Mouse (Mus musculus) kidney, adult 2 months (tissue): ENCODE data around the gene Cpsf4. TPM values are rescaled to one million over a fixed set of nuclear protein-coding genes. Genes with fewer than 3 reads are reported as not detected.
A peak's percentile ranks its signal among the peaks of the same experiment; 100 is the strongest.
"Not testable (repeated sequence)": the region's sequence is repeated elsewhere in the genome, so short reads cannot be mapped to it uniquely, and the experiment has no call there.

Source experiments
- DNase-seq: peaks from one replicate; pipeline ENCODE4 v3.0.0; 2021
- H3K27ac ChIP-seq: fragments of 200-500 bp; 2 replicates; pipeline ENCODE4 v1.5.1; 2012; ENCODE audit warnings: low read depth, low read length, control low read depth, inconsistent platforms; ENCODE audit not compliant: insufficient read depth
- H3K27me3 ChIP-seq: fragments of 200-500 bp; replicated peaks from 2 replicates; pipeline ENCODE4 v1.6.1; 2012; ENCODE audit warnings: mild to moderate bottlenecking, moderate library complexity, low read length, inconsistent platforms; ENCODE audit not compliant: control insufficient read depth, insufficient read depth
- H3K36me3 ChIP-seq: fragments of 200-500 bp; 2 replicates; pipeline ENCODE4 v1.6.1; 2012; ENCODE audit warnings: mild to moderate bottlenecking, moderate library complexity, low read length, inconsistent platforms; ENCODE audit not compliant: control insufficient read depth, insufficient read depth
- H3K4me1 ChIP-seq: fragments of 200-500 bp; 2 replicates; pipeline ENCODE4 v1.6.1; 2011; ENCODE audit warnings: low read length; ENCODE audit not compliant: control insufficient read depth, insufficient read depth
- H3K4me3 ChIP-seq: fragments of 200-500 bp; 2 replicates; pipeline ENCODE4 v1.5.1; 2011; ENCODE audit warnings: mild to moderate bottlenecking, low read depth, low read length, control low read depth; ENCODE audit not compliant: insufficient read depth
- CTCF ChIP-seq: fragments of 200-500 bp; conservative IDR thresholded peaks from 2 replicates; pipeline ENCODE4 v1.5.1; 2011; ENCODE audit warnings: low read depth, mild to moderate bottlenecking, control low read depth, low read length, moderate library complexity, mixed read lengths; ENCODE audit not compliant: insufficient read depth, insufficient read length
- POLR2A ChIP-seq: fragments of 200-500 bp; IDR thresholded peaks from one replicate; pipeline ENCODE4 v1.6.1; 2011; ENCODE audit warnings: low read depth, low read length, control low read depth
- WGBS: fragments of 180-500 bp; shearing (Covaris S2); methylation state at CpG from one replicate; pipeline ENCODE4 v1.1.7; 2018; 5-methylcytosine and 5-hydroxymethylcytosine counted together
- polyA plus RNA-seq: library from polyadenylated mRNA; depleted of rRNA; stranded (reverse); fragments of >200 nt; gene quantifications from 2 replicates; pipeline ENCODE4 v1.2.3, GENCODE M21; 2012

The Cpsf4 gene
- polyA plus RNA-seq, 1 experiment: 19.2 TPM

DNA sequence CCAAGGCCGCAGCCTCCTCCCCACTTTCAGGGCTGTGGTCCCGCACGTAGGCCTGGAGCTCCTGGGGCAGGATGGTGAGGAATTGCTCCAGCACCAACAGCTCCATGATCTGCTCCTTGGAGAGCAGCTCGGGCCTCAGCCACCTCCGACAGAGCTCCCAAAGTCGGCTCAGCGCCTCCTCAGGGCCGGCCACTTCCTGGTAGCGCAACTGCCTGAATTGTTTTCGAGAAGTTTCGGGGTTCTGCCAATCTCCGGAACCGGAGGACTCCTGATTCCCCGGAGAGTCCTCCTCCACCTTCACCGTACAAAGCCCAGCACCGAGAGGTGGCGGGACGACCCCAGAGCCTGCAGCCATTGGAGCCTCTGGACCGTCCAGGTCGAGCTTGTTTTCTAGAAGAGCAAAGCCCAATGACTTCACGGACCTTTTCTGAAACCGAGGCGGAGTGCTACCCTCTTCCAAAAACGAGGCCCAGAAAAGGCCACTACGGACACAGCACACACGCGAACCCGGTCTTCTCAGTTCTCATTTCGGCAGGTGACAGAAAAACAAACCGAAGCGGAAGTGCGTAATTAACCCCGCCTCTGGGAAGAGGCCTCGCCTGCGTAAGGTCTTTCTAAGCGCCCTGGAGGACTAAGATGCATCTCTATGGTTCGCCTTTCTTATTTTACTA is 34.4 kb downstream of the Cpsf4 start, which contains the start of gene Zkscan14:
TSS of gene Zkscan14 (minus strand) at position 548 of the 671 bp plus-strand sequence.
- H3K4me3 ChIP-seq: peak within 1 kb of the TSS; percentile 94
- H3K36me3 ChIP-seq: no peaks in the 10 kb centered on the region
- WGBS: under 1% methylated on average over 37 of the region's 37 CpGs
- no peaks in the 10 kb centered on the region for H3K27me3 ChIP-seq
- peak within 1 kb of the TSS; percentile 81 for H3K27ac ChIP-seq
- peak; percentile 87 for DNase-seq
- no peak for TF ChIP-seq POLR2A
- H3K4me1 ChIP-seq: peaks cover 6% of the 10 kb centered on the region; the same call in 1 of the 2 replicates

DNA sequence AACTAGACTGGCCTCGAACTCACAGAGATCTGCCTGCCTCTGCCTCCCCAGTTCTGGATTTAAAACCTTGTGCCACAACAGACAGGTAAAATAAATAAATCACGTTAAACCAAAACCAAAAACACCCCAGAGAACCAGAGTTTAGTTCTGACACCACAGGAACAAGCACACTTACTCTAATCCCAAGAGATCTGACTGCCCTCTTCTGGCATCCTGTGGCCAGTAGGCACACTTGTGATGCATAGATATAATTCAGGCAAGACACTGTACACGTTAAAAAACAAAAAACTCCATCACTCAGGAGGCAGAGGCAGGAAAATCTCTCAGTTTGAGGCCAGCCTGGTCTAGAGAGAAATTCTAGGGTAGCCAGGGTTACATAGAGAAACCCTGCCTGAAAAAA is 35.4 kb downstream of the Cpsf4 start:
- no peaks in the 10 kb centered on the region for H3K27me3 ChIP-seq
- DNase-seq: no peak
- WGBS: 47% methylated on average over 3 of the region's 3 CpGs

GRCm38 (mm10) chr5:145203936-145204691 is 37.1 kb downstream of the Cpsf4 start, which contains the start of gene Zkscan5:
Gene Zkscan5 (plus strand): TSS chr5:145204562.
- no peaks in the 10 kb centered on the region for H3K36me3 ChIP-seq
- peaks cover 6% of the 10 kb centered on the region; the same call in 1 of the 2 replicates for H3K4me1 ChIP-seq
- WGBS: under 1% methylated on average over 22 of the region's 22 CpGs
- no peaks in the 10 kb centered on the region for H3K27me3 ChIP-seq
- H3K4me3 ChIP-seq: peak within 1 kb of the TSS; percentile 94
- H3K27ac ChIP-seq: peak within 1 kb of the TSS; percentile 89
- DNase-seq: peak; percentile 99
- TF ChIP-seq POLR2A (peak; percentile 54), CTCF (no peak)

More for the DNA sequence above, 35.4 kb downstream of the Cpsf4 start:
- Histone ChIP-seq H3K27ac (no peak overlapping the region), H3K4me3 (no peak overlapping the region), H3K4me1 (peaks cover 6% of the 10 kb centered on the region; the same call in 1 of the 2 replicates), H3K36me3 (no peaks in the 10 kb centered on the region)
- no peak for TF ChIP-seq POLR2A
- TF ChIP-seq CTCF: no peak

GRCm38 (mm10) chr5:145205041-145205440 is 38.0 kb downstream of the Cpsf4 start:
- Histone ChIP-seq H3K27ac (no peak overlapping the region), H3K27me3 (no peaks in the 10 kb centered on the region), H3K36me3 (no peaks in the 10 kb centered on the region), H3K4me1 (peaks cover 6% of the 10 kb centered on the region; the same call in 1 of the 2 replicates), H3K4me3 (peak overlapping the region; percentile 1; the same call in 1 of the 2 replicates)
- WGBS: 13% methylated on average over 9 of the region's 9 CpGs
- no peak for TF ChIP-seq CTCF
- TF ChIP-seq POLR2A: no peak
- no peak for DNase-seq

DNA sequence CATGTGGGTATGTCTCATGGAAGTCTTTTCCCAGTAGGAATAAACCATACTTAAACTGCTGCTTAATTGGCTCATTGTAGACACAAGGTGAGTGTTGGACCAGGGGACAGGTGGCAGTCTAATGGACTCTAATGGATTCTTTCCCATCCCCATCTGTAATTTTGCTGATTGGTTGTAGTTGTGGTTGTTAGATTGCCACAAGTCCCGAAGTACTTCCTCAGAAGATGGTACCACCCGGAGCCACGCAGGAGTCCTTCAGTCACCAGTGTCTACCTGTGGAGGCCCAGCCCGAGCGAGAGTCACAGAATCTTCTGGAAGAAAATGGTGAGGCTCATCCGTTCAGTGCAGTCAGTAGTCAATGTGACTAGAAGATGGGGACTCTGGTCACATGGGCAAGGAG is 40.4 kb downstream of the Cpsf4 start:
- 97% methylated on average over 6 of the region's 6 CpGs for WGBS
- peaks cover 3% of the 10 kb centered on the region; the same call in 1 of the 2 replicates for H3K4me1 ChIP-seq
- no peaks in the 10 kb centered on the region for H3K36me3 ChIP-seq
- no peak overlapping the region for H3K4me3 ChIP-seq
- DNase-seq: no peak
- TF ChIP-seq CTCF (no peak), POLR2A (no peak)
- no peak overlapping the region for H3K27ac ChIP-seq
- H3K27me3 ChIP-seq: no peaks in the 10 kb centered on the region

DNA sequence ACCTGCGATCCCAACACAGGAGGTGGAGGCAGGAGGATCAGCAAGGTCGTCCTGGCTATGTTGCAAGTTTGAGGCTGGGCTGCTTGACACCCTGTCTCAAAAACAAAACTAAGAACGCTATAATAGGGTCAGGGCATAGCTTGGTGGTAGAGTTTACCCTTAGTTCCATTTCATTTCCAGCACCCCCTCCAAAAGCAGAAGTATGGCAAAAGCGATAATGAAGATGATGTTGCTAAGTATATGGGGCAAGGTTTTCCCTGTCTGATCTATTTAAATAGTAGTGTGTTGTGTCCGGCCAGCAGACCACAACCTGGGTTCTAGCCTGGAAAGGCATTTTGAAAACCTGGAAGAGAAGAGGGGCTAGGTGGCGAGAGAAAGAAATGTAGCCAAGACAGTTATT is 40.9 kb downstream of the Cpsf4 start:
- no peak overlapping the region for H3K27ac ChIP-seq
- no peak for DNase-seq
- H3K36me3 ChIP-seq: no peaks in the 10 kb centered on the region
- H3K4me1 ChIP-seq: peaks cover 3% of the 10 kb centered on the region; the same call in 1 of the 2 replicates
- 93% methylated on average over 6 of the region's 6 CpGs for WGBS
- H3K27me3 ChIP-seq: no peaks in the 10 kb centered on the region
- TF ChIP-seq CTCF (no peak), POLR2A (no peak)
- H3K4me3 ChIP-seq: no peak overlapping the region

- not testable (repeated sequence) for H3K4me3 ChIP-seq, H3K4me1 ChIP-seq, DNase-seq, H3K27ac ChIP-seq, H3K36me3 ChIP-seq, H3K27me3 ChIP-seq
- WGBS: 58% methylated on average over 11 of the region's 11 CpGs
Observed at GRCm38 (mm10) chr5:145208391-145208790, 41.4 kb downstream of the Cpsf4 start.
